Mouse (Mus musculus) liver, embryonic 16.5 days (tissue): Measurements from ENCODE around the gene B3galt6. TPM values are rescaled to one million over a fixed set of nuclear protein-coding genes. Genes with fewer than 3 reads are reported as not detected.

ENCODE experiments used
- ATAC-seq: fragments of 200-750 bp; cut with Nextera tagmentation; 2 replicates; pipeline ENCODE4 v1.8.0; 2017; ENCODE audit warnings: low read depth, mild to moderate bottlenecking, moderate number of reproducible peaks, moderate library complexity
- H3K27ac ChIP-seq: fragments of 300-500 bp; sonication (generic); 2 replicates; pipeline ENCODE4 v1.5.1; 2014; ENCODE audit warnings: mild to moderate bottlenecking, low read length
- H3K27me3 ChIP-seq: fragments of 300-500 bp; sonication (generic); 2 replicates; pipeline ENCODE4 v1.6.1; 2014; ENCODE audit warnings: low read depth, low read length, mixed read lengths; ENCODE audit not compliant: control insufficient read depth, insufficient read depth
- H3K36me3 ChIP-seq: fragments of 300-500 bp; sonication (generic); 2 replicates; pipeline ENCODE4 v1.6.1; 2014; ENCODE audit warnings: mild to moderate bottlenecking; ENCODE audit not compliant: control insufficient read depth, insufficient read depth
- H3K4me1 ChIP-seq: fragments of 300-500 bp; sonication (generic); 2 replicates; pipeline ENCODE4 v1.6.1; 2014; ENCODE audit warnings: low read depth, low read length, mixed read lengths; ENCODE audit not compliant: control insufficient read depth
- H3K4me2 ChIP-seq: fragments of 300-500 bp; sonication (generic); 2 replicates; pipeline ENCODE4 v1.6.1; 2014; ENCODE audit warnings: low read depth, low read length, mixed read lengths
- H3K4me3 ChIP-seq: fragments of 300-500 bp; sonication (generic); 2 replicates; pipeline ENCODE4 v1.5.1; 2014; ENCODE audit warnings: low read depth, mild to moderate bottlenecking, low read length
- H3K9ac ChIP-seq: fragments of 300-500 bp; sonication (generic); 2 replicates; pipeline ENCODE4 v1.6.1; 2014; ENCODE audit warnings: low read depth, low read length
- H3K9me3 ChIP-seq: fragments of 300-500 bp; sonication (generic); replicated peaks from 2 replicates; pipeline ENCODE4 v1.6.1; 2016; ENCODE audit warnings: low read length; ENCODE audit not compliant: control insufficient read depth
- WGBS: fragments of 180-500 bp; shearing (Covaris S2); extraction: QIAGEN DNeasy Blood & Tissue Kit; methylation state at CpG from one replicate; pipeline ENCODE4 v1.1.7; 2014; ENCODE audit not compliant: insufficient replicate concordance; 5-methylcytosine and 5-hydroxymethylcytosine counted together
- polyA plus RNA-seq: library from polyadenylated mRNA; unstranded; fragments of >200 nt; fragmentation: Nextera tagmentation; extraction: Ambion mirVana; gene quantifications from 2 replicates; pipeline ENCODE4 v1.2.1, GENCODE M21; 2015

The B3galt6 gene
- polyA plus RNA-seq, 1 experiment from 2014 or later: 3.3 TPM

GRCm38 (mm10) chr4:155972651-155973050, 19.8 kb downstream of the B3galt6 start:
- Histone ChIP-seq H3K4me1 (peaks cover 21% of the 10 kb centered on the region), H3K9ac (no peak overlapping the region), H3K27ac (no peak overlapping the region), H3K9me3 (no peaks in the 10 kb centered on the region), H3K4me3 (no peak overlapping the region), H3K4me2 (no peak overlapping the region), H3K36me3 (no peaks in the 10 kb centered on the region), H3K27me3 (no peaks in the 10 kb centered on the region)
- ATAC-seq: no peak
- 76% methylated on average over 6 of the region's 6 CpGs for WGBS

- peaks cover 2% of the 10 kb centered on the region; the same call in 1 of the 2 replicates for H3K36me3 ChIP-seq
- ATAC-seq: no peak
- 71% methylated on average over 5 of the region's 5 CpGs for WGBS
- no peak overlapping the region for H3K4me2 ChIP-seq
- no peak overlapping the region for H3K4me3 ChIP-seq
- H3K9ac ChIP-seq: no peak overlapping the region
- no peak overlapping the region for H3K27ac ChIP-seq
- no peaks in the 10 kb centered on the region for H3K27me3 ChIP-seq
- H3K4me1 ChIP-seq: peaks cover 26% of the 10 kb centered on the region
- H3K9me3 ChIP-seq: no peaks in the 10 kb centered on the region
Observed at GRCm38 (mm10) chr4:155970286-155970685, 22.2 kb downstream of the B3galt6 start.

DNA sequence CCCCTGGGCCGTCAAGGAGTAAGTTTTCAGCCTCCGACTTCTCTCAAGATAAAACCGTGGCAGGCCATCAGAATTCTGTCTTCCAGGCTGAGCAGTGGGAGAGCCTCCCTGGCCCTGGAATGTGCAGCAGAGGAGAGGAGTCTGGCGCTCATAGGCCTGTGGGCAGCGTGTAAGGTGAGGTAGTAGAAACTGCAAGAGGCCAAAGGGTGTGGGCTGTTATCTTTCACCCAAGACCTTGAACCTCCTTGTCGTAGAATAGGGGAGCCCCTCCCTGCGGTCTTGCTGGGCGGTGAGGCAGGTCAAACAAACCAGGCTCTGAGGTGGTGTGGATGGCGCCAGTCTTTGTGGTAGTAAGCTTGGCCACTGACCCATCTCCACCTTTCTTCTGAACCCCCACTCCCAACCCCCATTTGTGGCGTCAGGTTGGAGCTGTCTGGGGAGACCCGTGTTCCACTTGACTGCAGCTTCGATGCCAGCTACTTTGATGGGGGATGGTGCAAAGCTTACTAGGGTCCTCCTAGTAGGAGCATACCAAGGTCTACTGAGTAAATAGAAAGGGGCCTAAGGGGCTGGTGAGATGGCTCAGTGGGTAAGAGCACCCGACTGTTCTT, 23.3 kb downstream of the B3galt6 start:
- 42% methylated on average over 13 of the region's 13 CpGs for WGBS
- Histone ChIP-seq H3K27ac (peak overlapping the region; percentile 43), H3K9me3 (no peaks in the 10 kb centered on the region), H3K4me2 (peak overlapping the region; percentile 52), H3K4me1 (peaks cover 37% of the 10 kb centered on the region), H3K36me3 (peaks cover 6% of the 10 kb centered on the region; the same call in 1 of the 2 replicates), H3K4me3 (peak overlapping the region; percentile 22; the same call in 1 of the 2 replicates), H3K9ac (peak overlapping the region; percentile 29; the same call in 1 of the 2 replicates), H3K27me3 (no peaks in the 10 kb centered on the region)
- ATAC-seq: peak; percentile 82

- peaks cover 59% of the 10 kb centered on the region for H3K4me1 ChIP-seq
- WGBS: 77% methylated on average over 11 of the region's 11 CpGs
- H3K4me3 ChIP-seq: peak overlapping the region; percentile 73; the same call in 1 of the 2 replicates
- H3K9me3 ChIP-seq: no peaks in the 10 kb centered on the region
- H3K27me3 ChIP-seq: no peaks in the 10 kb centered on the region
- peak overlapping the region; percentile 74 for H3K9ac ChIP-seq
- peaks cover 9% of the 10 kb centered on the region; the same call in 1 of the 2 replicates for H3K36me3 ChIP-seq
- no peak for ATAC-seq
- peak overlapping the region; percentile 76 for H3K27ac ChIP-seq
- peak overlapping the region; percentile 97 for H3K4me2 ChIP-seq
Observed at GRCm38 (mm10) chr4:155964396-155964795, 28.1 kb downstream of the B3galt6 start.

- H3K36me3 ChIP-seq: peaks cover 15% of the 10 kb centered on the region
- 31% methylated on average over 7 of the region's 7 CpGs for WGBS
- peak overlapping the region; percentile 73 for H3K4me3 ChIP-seq
- H3K27ac ChIP-seq: peak overlapping the region; percentile 76
- H3K4me2 ChIP-seq: peak overlapping the region; percentile 97
- peak overlapping the region; percentile 74 for H3K9ac ChIP-seq
- H3K27me3 ChIP-seq: no peaks in the 10 kb centered on the region
- peaks cover 49% of the 10 kb centered on the region for H3K4me1 ChIP-seq
- ATAC-seq: peak; percentile 7; the same call in 1 of the 2 replicates
- no peaks in the 10 kb centered on the region for H3K9me3 ChIP-seq
Observed at GRCm38 (mm10) chr4:155963106-155963505, 29.3 kb downstream of the B3galt6 start.

DNA sequence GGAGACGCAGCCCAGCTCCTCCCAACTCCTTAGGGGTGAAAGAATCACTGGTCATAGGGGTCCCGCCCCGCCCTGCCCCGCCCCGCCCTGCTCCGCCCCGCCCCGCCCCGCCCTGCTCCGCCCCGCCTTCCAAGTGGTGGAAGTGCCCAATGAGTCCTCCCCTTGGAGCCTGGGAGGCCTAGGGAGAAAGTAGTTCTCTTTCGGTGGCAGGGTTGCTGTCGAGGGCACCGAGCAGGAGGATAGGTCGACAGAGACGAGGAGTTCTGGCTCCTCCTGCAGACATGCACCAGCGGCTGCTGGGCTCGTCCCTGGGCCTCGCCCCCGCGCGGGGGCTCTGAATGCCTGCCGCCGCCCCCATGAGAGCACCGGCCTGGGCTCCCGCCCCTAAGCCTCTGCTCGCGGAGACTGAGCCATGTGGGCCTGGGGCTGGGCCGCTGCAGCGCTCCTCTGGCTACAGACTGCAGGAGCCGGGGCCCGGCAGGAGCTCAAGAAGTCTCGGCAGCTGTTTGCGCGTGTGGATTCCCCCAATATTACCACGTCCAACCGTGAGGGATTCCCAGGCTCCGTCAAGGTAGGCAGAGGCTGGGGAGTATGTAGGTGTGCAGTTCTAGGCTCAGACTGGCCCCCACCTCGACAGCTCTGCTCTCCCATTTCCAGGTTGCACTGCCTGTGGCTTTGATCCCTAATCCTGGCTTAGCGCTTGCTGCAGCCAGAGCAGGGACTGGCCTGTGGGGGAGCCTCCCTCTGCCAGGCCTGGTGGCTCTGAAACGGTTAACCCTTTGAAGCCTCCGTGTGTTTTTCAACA, 30.1 kb downstream of the B3galt6 start, which contains the start of gene C1qtnf12:
Gene C1qtnf12, plus strand, starts transcription at position 152 of the 805 bp plus-strand sequence.
- ATAC-seq: peak; percentile 85
- peak within 1 kb of the TSS; percentile 97 for H3K4me2 ChIP-seq
- peaks cover 45% of the 10 kb centered on the region for H3K4me1 ChIP-seq
- H3K27ac ChIP-seq: peak within 1 kb of the TSS; percentile 76
- H3K9ac ChIP-seq: peak within 1 kb of the TSS; percentile 74
- no peaks in the 10 kb centered on the region for H3K9me3 ChIP-seq
- peaks cover 21% of the 10 kb centered on the region for H3K36me3 ChIP-seq
- 2% methylated on average over 41 of the region's 42 CpGs for WGBS
- H3K4me3 ChIP-seq: peak within 1 kb of the TSS; percentile 73
- H3K27me3 ChIP-seq: no peaks in the 10 kb centered on the region

DNA sequence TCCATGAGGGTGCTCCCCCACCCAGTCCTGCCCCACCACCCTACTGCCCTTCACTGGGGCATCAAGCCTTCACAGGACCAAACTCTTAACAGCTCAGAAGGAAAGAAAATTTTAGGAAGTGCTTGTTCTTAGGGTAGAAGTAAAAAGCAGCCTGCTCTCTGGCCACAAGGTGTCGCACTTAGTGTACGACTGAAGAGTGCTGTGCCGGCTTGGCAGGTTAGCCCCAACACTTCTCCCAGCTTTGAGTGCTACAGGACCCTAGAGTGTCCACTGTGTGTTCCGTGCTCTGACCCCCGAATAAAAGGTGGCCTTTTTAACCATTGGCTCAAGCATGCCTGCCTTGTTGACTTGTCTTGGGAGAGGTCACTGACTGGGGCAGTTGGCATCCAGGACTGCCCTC, 33.2 kb downstream of the B3galt6 start:
- Histone ChIP-seq H3K4me2 (no peak overlapping the region), H3K27me3 (no peaks in the 10 kb centered on the region), H3K9ac (no peak overlapping the region), H3K9me3 (no peaks in the 10 kb centered on the region), H3K27ac (no peak overlapping the region), H3K36me3 (peaks cover 31% of the 10 kb centered on the region), H3K4me1 (peaks cover 32% of the 10 kb centered on the region), H3K4me3 (no peak overlapping the region)
- no peak for ATAC-seq
- WGBS: 6% methylated on average over 5 of the region's 5 CpGs

- no peak for ATAC-seq
- Histone ChIP-seq H3K27ac (no peak overlapping the region), H3K27me3 (no peaks in the 10 kb centered on the region), H3K36me3 (peaks cover 58% of the 10 kb centered on the region), H3K4me2 (no peak overlapping the region), H3K9me3 (no peaks in the 10 kb centered on the region), H3K9ac (no peak overlapping the region), H3K4me3 (no peak overlapping the region), H3K4me1 (peaks cover 3% of the 10 kb centered on the region)
- 83% methylated on average over 6 of the region's 6 CpGs for WGBS
Observed at GRCm38 (mm10) chr4:155955491-155955890, 37.0 kb downstream of the B3galt6 start.

DNA sequence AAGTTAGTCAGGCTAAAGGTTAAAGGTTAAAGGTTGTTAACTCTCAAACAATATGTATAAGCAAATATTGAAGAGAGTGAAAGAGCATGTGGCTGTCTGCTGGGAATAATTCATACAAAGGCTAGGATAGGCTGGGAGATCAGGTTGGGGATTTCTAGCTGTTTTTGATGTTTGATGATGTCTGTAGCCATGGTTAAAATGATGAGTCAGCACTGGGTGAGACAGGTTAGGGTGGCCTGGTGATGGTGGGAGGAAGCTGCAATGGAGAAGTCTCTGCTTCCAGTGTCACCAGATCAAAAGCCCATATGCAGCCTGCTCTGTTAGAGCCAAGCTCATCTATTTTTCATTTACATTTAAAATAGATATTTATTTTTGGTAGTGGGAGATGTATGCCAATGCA, 45.4 kb downstream of the B3galt6 start:
- peaks cover 31% of the 10 kb centered on the region for H3K36me3 ChIP-seq
- H3K4me1 ChIP-seq: peaks cover 28% of the 10 kb centered on the region
- no peak overlapping the region for H3K27ac ChIP-seq
- no peak overlapping the region for H3K4me3 ChIP-seq
- H3K27me3 ChIP-seq: no peaks in the 10 kb centered on the region; the same call in 1 of the 2 replicates
- H3K4me2 ChIP-seq: no peak overlapping the region
- no peak overlapping the region for H3K9ac ChIP-seq
- H3K9me3 ChIP-seq: no peaks in the 10 kb centered on the region
- ATAC-seq: no peak
